16 mouse cellular contexts compared by ENCODE assay signal in genomic region chr5:139076450-139076849, GRCm38 (mm10).
DNase-seq lines count a peak whose midpoint lies in the region; ATAC-seq and TF ChIP-seq lines count a peak whose summit lies in the region.
"Had no signal": no experiment of that assay in that cellular context is flagged by ENCODE, and none has a peak within 500 bp of the region (broad histone marks: within the 10 kb centered on the region; RNA-seq: fewer than 3 reads in every experiment).

No protein-coding gene starts in this region.

- WGBS in hindbrain, embryonic 13.5 days: 81% methylated on average over 7 of the region's 7 CpGs
- 88% methylated on average over 7 of the region's 7 CpGs for WGBS in hindbrain, embryonic 11.5 days
- 65% methylated on average over 7 of the region's 7 CpGs for WGBS in embryonic facial prominence, embryonic 15.5 days

- H3K27me3 ChIP-seq in hindbrain, embryonic 13.5 days: no peaks in the 10 kb centered on the region
- no peaks in the 10 kb centered on the region for H3K27me3 ChIP-seq in hindbrain, embryonic 11.5 days (ENCODE audit: control insufficient read depth, insufficient read depth, low read length)
- no peaks in the 10 kb centered on the region for H3K27me3 ChIP-seq in embryonic facial prominence, embryonic 15.5 days
- H3K27me3 ChIP-seq: kidney, embryonic 15.5 days; neural tube, embryonic 12.5 days had no signal

- 0 out of 2 replicates have a peak, but pooled peaks have one; percentile 44 for ATAC-seq in hindbrain, embryonic 13.5 days (ENCODE audit: low FRiP score)
- no peak for ATAC-seq in hindbrain, embryonic 11.5 days (ENCODE audit: low FRiP score)
- ATAC-seq in embryonic facial prominence, embryonic 15.5 days (ENCODE audit: insufficient number of reproducible peaks, low FRiP score, low TSS enrichment, low read depth): 0 out of 2 replicates have a peak, but pooled peaks have one; percentile 16
- ATAC-seq: inflammation-experienced regulatory T-cells, adult 6 months had no signal

- no peak overlapping the region for H3K9ac ChIP-seq in hindbrain, embryonic 13.5 days
- H3K9ac ChIP-seq in hindbrain, embryonic 11.5 days (ENCODE audit: low read depth, low read length): no peak overlapping the region
- no peak overlapping the region for H3K9ac ChIP-seq in embryonic facial prominence, embryonic 15.5 days
- H3K9ac ChIP-seq: kidney, embryonic 15.5 days; lung, embryonic 14.5 days; neural tube, embryonic 12.5 days had no signal

- peaks cover 36% of the 10 kb centered on the region for H3K4me1 ChIP-seq in hindbrain, embryonic 13.5 days (replicated peaks)
- H3K4me1 ChIP-seq in hindbrain, embryonic 11.5 days (replicated peaks; ENCODE audit: control insufficient read depth, insufficient read depth, low read length): no peaks in the 10 kb centered on the region
- H3K4me1 ChIP-seq in embryonic facial prominence, embryonic 15.5 days: peaks cover 33% of the 10 kb centered on the region

- no peak for TF ChIP-seq CTCF in gastrocnemius, adult 2 months (IDR thresholded peaks at IDR 0.05)

- peaks cover 7% of the 10 kb centered on the region; the same call in 1 of the 2 replicates for H3K36me3 ChIP-seq in hindbrain, embryonic 13.5 days
- H3K36me3 ChIP-seq in hindbrain, embryonic 11.5 days (ENCODE audit: control insufficient read depth, insufficient read depth, low read length): no peaks in the 10 kb centered on the region
- H3K36me3 ChIP-seq in embryonic facial prominence, embryonic 15.5 days: 0 out of 2 replicates have a peak, but pooled peaks cover 5% of the 10 kb centered on the region
- H3K36me3 ChIP-seq: kidney, embryonic 15.5 days; neural tube, embryonic 12.5 days had no signal

- no peak overlapping the region for H3K4me2 ChIP-seq in hindbrain, embryonic 13.5 days
- H3K4me2 ChIP-seq in hindbrain, embryonic 11.5 days (replicated peaks; ENCODE audit: low read depth, low read length): no peak overlapping the region
- H3K4me2 ChIP-seq in embryonic facial prominence, embryonic 15.5 days (replicated peaks): no peak overlapping the region
- H3K4me2 ChIP-seq: neural tube, embryonic 12.5 days had no signal

- H3K27ac ChIP-seq in gastrocnemius, adult 2 months: 0 out of 2 replicates have a peak overlapping the region, but pooled peaks have one; percentile 10
- H3K27ac ChIP-seq in hindbrain, embryonic 13.5 days: 0 out of 2 replicates have a peak overlapping the region, but pooled peaks have one; percentile 30
- no peak overlapping the region for H3K27ac ChIP-seq in hindbrain, embryonic 11.5 days (ENCODE audit: low read depth, low read length)
- no peak overlapping the region for H3K27ac ChIP-seq in embryonic facial prominence, embryonic 15.5 days (replicated peaks)
- H3K27ac ChIP-seq: kidney, embryonic 15.5 days; layer of hippocampus, adult 2 months; macrophage; neural tube, embryonic 12.5 days had no signal

- intact Hi-C loops in gastrocnemius, adult 2 months (cut with DNase I): no loop called here

- no peak overlapping the region for H3K4me3 ChIP-seq in gastrocnemius, adult 2 months
- no peak overlapping the region for H3K4me3 ChIP-seq in hindbrain, embryonic 13.5 days
- H3K4me3 ChIP-seq in hindbrain, embryonic 11.5 days (ENCODE audit: low read depth, low read length): no peak overlapping the region
- H3K4me3 ChIP-seq in embryonic facial prominence, embryonic 15.5 days (replicated peaks): no peak overlapping the region
- H3K4me3 ChIP-seq: kidney, embryonic 15.5 days; layer of hippocampus, adult 2 months; neural tube, embryonic 12.5 days had no signal

- no peaks in the 10 kb centered on the region for H3K9me3 ChIP-seq in hindbrain, embryonic 13.5 days
- H3K9me3 ChIP-seq in hindbrain, embryonic 11.5 days (ENCODE audit: control insufficient read depth, low read length): no peaks in the 10 kb centered on the region
- H3K9me3 ChIP-seq in embryonic facial prominence, embryonic 15.5 days (replicated peaks): no peaks in the 10 kb centered on the region
- H3K9me3 ChIP-seq: kidney, embryonic 15.5 days; neural tube, embryonic 12.5 days had no signal

- peak; percentile 51 for DNase-seq in gastrocnemius, adult 2 months
- no peak for DNase-seq in gastrocnemius, adult 8-10 months (ENCODE audit: low spot score in 2 of 2)
- DNase-seq in hindbrain, embryonic 11.5 days (ENCODE audit: low spot score): no peak
- DNase-seq in 3134 (ENCODE audit: extremely low read depth, insufficient read length, low spot score) (peak; percentile 66), adipocyte (ENCODE audit: low spot score) (no peak)
- DNase-seq: adrenal gland, adult 8-10 months; right cerebral cortex, postnatal 4 days; thymus, adult 2 months had no signal

Comparison
In these comparisons a context has a peak if more than half of its experiments do, and no peak if none do; other contexts are left out.
1. DNase-seq: peak in gastrocnemius, adult 2 months (single experiment) and 3134 (single experiment); none in gastrocnemius, adult 8-10 months (0 of 2), hindbrain, embryonic 11.5 days (single experiment) and adipocyte (single experiment).
2. H3K27ac ChIP-seq: peak in gastrocnemius, adult 2 months (single experiment) and hindbrain, embryonic 13.5 days (single experiment); none in hindbrain, embryonic 11.5 days (single experiment) and embryonic facial prominence, embryonic 15.5 days (single experiment).